Mouse (Mus musculus) layer of hippocampus, postnatal 36 days (tissue): Measurements from ENCODE around the gene Olfr1309. TPM values are rescaled to one million over a fixed set of nuclear protein-coding genes. Genes with fewer than 3 reads are reported as not detected.
"Not testable (repeated sequence)": the region's sequence is repeated elsewhere in the genome, so short reads cannot be mapped to it uniquely, and the experiment has no call there.

ENCODE experiments used
- DNase-seq, 2 experiments: peaks; one replicate each; pipeline ENCODE4 v3.0.0; 2022
- total RNA-seq, 2 experiments: library from RNA; stranded (reverse); gene quantifications; 2 replicates each; pipeline ENCODE4 v1.2.3; 2021

Gene Olfr1309
- not detected for total RNA-seq

DNA sequence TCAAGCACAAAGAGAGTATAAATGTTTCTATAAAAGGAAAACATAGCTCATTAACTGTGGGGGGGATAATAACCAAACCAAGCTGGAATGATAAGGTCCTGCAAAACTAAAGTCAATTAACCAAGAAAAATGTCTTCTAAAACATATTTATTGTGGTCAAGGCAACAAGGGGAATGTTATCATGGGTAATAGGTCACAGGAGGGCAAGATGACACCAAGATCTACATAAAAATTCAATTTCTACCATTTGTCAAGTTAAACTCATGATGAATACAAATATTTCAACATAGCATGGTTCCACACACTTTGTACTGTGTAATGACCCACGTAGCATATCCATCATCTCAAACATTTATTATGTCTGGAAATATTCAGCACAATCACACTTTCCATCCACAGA, at the start of gene Olfr1309:
Gene Olfr1309, minus strand, starts transcription at position 101 of the 400 bp plus-strand sequence.
- DNase-seq, result no peak

DNA sequence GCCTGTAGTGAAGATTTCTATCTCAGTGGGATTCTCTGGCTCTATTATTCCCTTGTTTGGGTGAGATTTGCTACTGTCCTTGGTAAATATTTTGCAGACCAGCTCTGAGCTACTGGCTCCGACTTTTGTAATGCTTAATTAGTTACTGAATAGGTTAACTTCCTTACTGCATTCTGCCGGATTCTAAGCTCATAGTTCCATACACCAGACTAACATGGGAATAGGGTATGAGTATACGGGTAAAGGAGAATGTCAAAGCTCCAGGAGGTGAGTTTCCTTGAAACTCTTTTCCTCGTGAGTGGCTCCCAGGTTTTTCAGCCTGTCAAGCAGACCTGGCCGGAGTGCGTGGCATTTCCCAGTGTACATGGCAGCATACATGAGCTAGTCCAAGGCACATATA, 36.9 kb upstream of the Olfr1309 start:
- DNase-seq, result not testable (repeated sequence)

DNA sequence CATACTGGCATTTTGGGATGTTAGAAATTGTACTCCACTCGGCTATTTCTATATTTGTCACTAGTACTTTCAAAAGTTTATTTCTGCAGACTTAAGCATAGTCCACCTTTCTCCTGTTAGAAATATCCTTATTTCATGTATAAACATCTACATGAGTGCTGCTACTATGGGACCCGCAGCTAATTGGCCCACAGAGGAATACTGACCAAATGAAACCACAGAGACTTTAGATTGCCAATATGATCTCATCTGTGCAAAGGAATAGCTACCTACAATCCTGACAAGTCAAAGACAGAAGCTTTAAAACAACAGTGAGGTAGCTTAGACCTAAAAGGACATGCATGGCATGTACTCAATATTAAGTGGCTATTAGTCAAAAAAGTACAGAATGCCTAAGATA, 34.2 kb upstream of the Olfr1309 start, which contains the start of gene Olfr1311:
Gene Olfr1311, minus strand, starts transcription at position 101 of the 400 bp plus-strand sequence.
- DNase-seq, result no peak

DNA sequence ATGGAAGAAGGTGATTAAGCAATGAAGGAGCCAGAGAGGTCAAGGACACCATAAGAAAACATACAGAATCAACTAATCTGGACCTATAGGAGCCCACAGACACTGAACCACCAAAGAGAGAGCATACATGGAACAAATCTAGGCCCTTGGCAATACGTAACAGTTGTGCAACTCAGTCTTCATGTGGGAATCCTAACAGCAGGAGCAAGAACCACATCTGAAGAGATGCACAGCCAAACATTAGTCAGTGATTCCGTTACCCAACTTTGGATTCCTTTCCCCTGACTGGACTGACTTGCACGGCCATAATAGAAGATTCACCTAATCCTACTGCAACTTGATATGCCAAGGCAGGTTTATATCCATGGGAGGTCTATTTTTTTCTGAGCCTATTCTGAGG, 24.8 kb upstream of the Olfr1309 start:
- DNase-seq, result no peak

DNA sequence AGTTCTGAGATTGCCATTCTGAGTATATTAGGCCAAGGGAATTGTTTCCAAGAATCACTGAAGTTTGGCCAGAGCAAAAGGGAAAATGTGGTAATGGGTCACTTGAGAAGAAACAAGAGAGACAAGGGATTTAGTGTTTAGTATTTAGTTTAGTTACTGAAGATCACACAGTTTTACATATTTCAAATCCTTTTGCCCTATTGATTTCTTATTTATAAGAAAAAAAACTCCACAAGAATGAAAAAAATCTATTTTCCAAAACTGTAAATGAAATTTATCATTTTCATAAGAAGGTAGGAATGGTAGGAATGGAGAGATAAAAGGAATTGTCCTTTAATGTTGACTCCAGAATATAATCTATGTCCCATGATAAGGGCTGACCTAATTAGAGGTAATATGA, 22.5 kb upstream of the Olfr1309 start, which contains the start of gene Olfr1310:
Gene Olfr1310, minus strand, starts transcription at position 101 of the 400 bp plus-strand sequence.
- no peak for DNase-seq

DNA sequence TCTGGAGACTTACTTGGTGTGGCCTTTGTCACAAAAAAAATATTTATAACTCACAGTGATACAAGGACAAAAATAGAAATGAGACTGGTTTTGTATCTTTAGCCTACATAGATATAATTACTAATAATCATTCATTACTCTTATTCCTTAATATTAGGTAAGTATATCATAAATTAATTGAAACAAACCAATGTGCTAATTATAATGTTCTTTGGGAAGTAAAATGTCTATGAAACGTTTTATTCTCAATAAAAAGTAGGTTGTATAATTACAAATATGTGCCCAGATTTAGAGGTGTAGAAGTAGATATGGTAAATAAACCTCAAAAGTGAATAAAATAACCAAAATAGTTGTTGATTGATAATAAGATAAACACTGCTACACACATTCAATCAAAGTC, 25.2 kb downstream of the Olfr1309 start, which contains the start of gene Olfr1308:
Gene Olfr1308, minus strand, starts transcription at position 101 of the 400 bp plus-strand sequence.
- no peak for DNase-seq

DNA sequence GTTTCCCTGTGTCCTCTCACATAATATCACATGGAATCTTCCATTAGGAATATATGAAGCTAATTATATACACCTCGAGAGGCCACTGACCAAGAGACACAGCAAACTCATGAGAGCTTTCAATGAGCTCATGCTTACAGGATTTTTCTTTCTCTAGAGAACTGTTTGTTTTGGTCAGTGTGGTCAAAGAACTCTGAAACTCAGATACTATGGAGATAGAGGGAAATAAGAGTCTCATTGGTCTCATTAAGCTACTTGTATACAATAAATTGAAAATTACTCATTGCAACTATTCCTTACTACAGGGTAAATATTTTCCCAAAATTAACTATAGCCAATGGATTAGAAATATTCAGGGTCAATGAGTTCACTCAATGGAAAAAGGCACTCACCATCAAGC, 40.7 kb downstream of the Olfr1309 start, which contains the start of gene Olfr1307:
Gene Olfr1307, minus strand, starts transcription at position 101 of the 400 bp plus-strand sequence.
- DNase-seq, result no peak

Other genes starting within 250 kb of the Olfr1309 start
- not detected for gene Olfr1301, start 239.3 kb downstream of the Olfr1309 start, total RNA-seq
- gene Olfr1302, start 212.9 kb downstream of the Olfr1309 start, total RNA-seq, result not detected
- not detected for gene Olfr1303, start 169.9 kb downstream of the Olfr1309 start, total RNA-seq
- not detected for gene Olfr1305, start 113.1 kb downstream of the Olfr1309 start, total RNA-seq
- not detected for gene Olfr1306, start 74.0 kb downstream of the Olfr1309 start, total RNA-seq
- under 1 TPM; 0.05 to 0.07 TPM for gene Olfr1307, start 40.8 kb downstream of the Olfr1309 start, total RNA-seq
- gene Olfr1308, start 25.3 kb downstream of the Olfr1309 start, total RNA-seq, result not detected
- gene Olfr1310, start 22.4 kb upstream of the Olfr1309 start, total RNA-seq, result not detected
- not detected for gene Olfr1311, start 34.1 kb upstream of the Olfr1309 start, total RNA-seq
- not detected for gene Olfr1312, start 60.0 kb upstream of the Olfr1309 start, total RNA-seq
- not detected for gene Olfr1313, start 87.6 kb upstream of the Olfr1309 start, total RNA-seq
- not detected for gene Olfr1314, start 106.5 kb upstream of the Olfr1309 start, total RNA-seq
- gene Olfr1315-ps1, start 125.2 kb upstream of the Olfr1309 start, total RNA-seq, result not detected
- gene Olfr1316, start 144.7 kb upstream of the Olfr1309 start, total RNA-seq, result not detected
- gene Olfr1317, start 150.0 kb upstream of the Olfr1309 start, total RNA-seq, result not detected
- not detected for gene Olfr1318, start 163.9 kb upstream of the Olfr1309 start, total RNA-seq
- 10 to 100 TPM; 76.7 to 82.7 TPM for gene Lpcat4, start 249.2 kb upstream of the Olfr1309 start, total RNA-seq